Comparison of ENCODE assay signal across 8 mouse cellular contexts in the genomic region with DNA sequence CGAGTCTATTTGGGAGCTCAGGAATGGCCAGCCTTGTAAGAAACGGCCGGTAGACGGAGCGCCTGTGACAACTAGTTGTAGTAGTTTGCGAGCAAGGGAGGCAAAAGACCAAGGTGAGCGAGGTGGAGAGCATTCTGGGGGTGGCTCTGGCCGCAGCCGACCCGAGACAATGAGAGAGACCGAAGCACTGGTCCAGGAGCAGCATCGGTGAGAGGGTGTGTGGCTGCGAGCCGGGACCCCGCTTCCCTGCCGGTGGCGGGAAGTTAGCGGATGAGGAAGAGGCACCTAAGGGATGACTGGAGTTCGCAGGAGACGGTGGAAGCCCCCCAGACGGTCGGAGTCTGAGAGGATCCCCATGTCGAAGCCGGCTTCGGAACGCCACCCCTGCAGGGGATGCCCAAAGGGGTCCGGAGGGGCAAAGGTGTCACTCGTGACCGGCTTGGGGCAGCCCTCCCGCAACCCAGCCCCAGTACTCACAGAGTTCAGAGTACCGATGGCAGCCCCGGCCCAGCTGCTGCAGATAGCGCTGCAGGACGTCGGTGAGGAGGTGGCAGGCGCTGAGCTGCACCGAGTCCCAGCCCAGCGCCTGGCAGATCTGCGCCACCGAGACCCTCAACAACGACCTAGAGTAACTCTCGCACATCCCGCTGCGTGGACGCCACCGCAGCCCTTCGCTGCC. TPM values are rescaled to one million over a fixed set of nuclear protein-coding genes. Genes with fewer than 3 reads are reported as not detected.
DNase-seq lines count a peak whose midpoint lies in the region; ATAC-seq and TF ChIP-seq lines count a peak whose summit lies in the region.

No protein-coding gene starts in this region.

- CTCF ChIA-PET in Patski (lab: Charles Lee): no interaction called here

- peak; percentile 61 for ATAC-seq in Patski
- ATAC-seq in heart, embryonic 15.5 days (replicated peaks; ENCODE audit: insufficient number of reproducible peaks, insufficient read depth, low FRiP score, low read depth): peak; percentile 57
- peak; percentile 37 for ATAC-seq in megakaryocyte progenitor cell, adult 5-6 weeks (replicated peaks; ENCODE audit: poor library complexity)

- peak overlapping the region; percentile 92 for H3K4me2 ChIP-seq in heart, embryonic 15.5 days

- H3K36me3 ChIP-seq in heart, embryonic 15.5 days: no peaks in the 10 kb centered on the region

- intact Hi-C loops in gastrocnemius, postnatal 36 days (cut with DNase I): no loop called here

- H3K9me3 ChIP-seq in heart, embryonic 15.5 days (replicated peaks): no peaks in the 10 kb centered on the region

- POLR2A ChIA-PET in Patski (lab: Charles Lee): no interaction called here

- DNase-seq in gastrocnemius, adult 18-20 months (ENCODE audit: low spot score): peak; percentile 15
- DNase-seq in gastrocnemius, postnatal 36 days: no peak
- DNase-seq in Patski (ENCODE audit: low read depth, low spot score): no peak
- DNase-seq in embryo, embryonic 11 days: peak; percentile 62
- peak; percentile 27 for DNase-seq in kidney, postnatal 14 days
- peak; percentile 29 for DNase-seq in right cerebral cortex, postnatal 4 days

- peaks cover 12% of the 10 kb centered on the region for H3K4me1 ChIP-seq in heart, embryonic 15.5 days (replicated peaks)

- WGBS in heart, embryonic 15.5 days: under 1% methylated on average over 47 of the region's 47 CpGs

- in situ Hi-C loops in Patski (cut with MboI; ENCODE audit: low pct_unique_long_range_greater_than_20kb): no loop called here

- no peak for TF ChIP-seq CTCF in Patski (IDR thresholded peaks at IDR 0.05)

- H3K27me3 ChIP-seq in Patski: no peaks in the 10 kb centered on the region
- no peaks in the 10 kb centered on the region for H3K27me3 ChIP-seq in heart, embryonic 15.5 days

- H3K27ac ChIP-seq in heart, embryonic 15.5 days: peak overlapping the region; percentile 31; the same call in 1 of the 2 replicates

- peak overlapping the region; percentile 83 for H3K9ac ChIP-seq in heart, embryonic 15.5 days

- H3K4me3 ChIP-seq in heart, embryonic 15.5 days: peak overlapping the region; percentile 93

RNA-seq across cellular contexts. Expression of a gene that starts 0.5 kb away (rescaled TPM):
- 10 to 100 TPM in 1 of 2 experiments, 1 to 10 TPM in 1; 9.4 to 10.8 TPM for total RNA-seq in gastrocnemius, adult 18-20 months (2021)
- total RNA-seq in gastrocnemius, postnatal 36 days (2021): 1 to 10 TPM; 6.3 to 7.7 TPM
- polyA plus RNA-seq in Patski (2021): 8.1 TPM
- 7.8 and 8.6 TPM in 2 replicates for polyA plus RNA-seq in heart, embryonic 15.5 days (2015; fragmentation: Nextera tagmentation; extraction: Ambion mirVana)
- 20.1 and 21.5 TPM in 2 replicates for total RNA-seq in megakaryocyte progenitor cell, adult 5-6 weeks (2015)
- 6.7 and 11.7 TPM in 2 replicates for total RNA-seq in megakaryocyte progenitor cell, adult 5-6 weeks (2017)

RNA-seq across cellular contexts. Expression of a gene that starts 32.4 kb away (rescaled TPM):
- 100 to 1,000 TPM; 791 to 847 TPM for total RNA-seq in gastrocnemius, adult 18-20 months (2021)
- total RNA-seq in gastrocnemius, postnatal 36 days (2021): 100 to 1,000 TPM; 760 to 854 TPM
- polyA plus RNA-seq in Patski (2021): 617 TPM
- 1,140 and 1,398 TPM in 2 replicates for polyA plus RNA-seq in heart, embryonic 15.5 days (2015; fragmentation: Nextera tagmentation; extraction: Ambion mirVana)
- 559 and 601 TPM in 2 replicates for total RNA-seq in megakaryocyte progenitor cell, adult 5-6 weeks (2015)
- total RNA-seq in megakaryocyte progenitor cell, adult 5-6 weeks (2017): 468 and 493 TPM in 2 replicates

RNA-seq across cellular contexts. Expression of a gene that starts 32.5 kb away (rescaled TPM):
- 1 to 10 TPM; 5.9 to 7.2 TPM for total RNA-seq in gastrocnemius, adult 18-20 months (2021)
- total RNA-seq in gastrocnemius, postnatal 36 days (2021): 1 to 10 TPM; 4.4 to 5.4 TPM
- polyA plus RNA-seq in Patski (2021): 24.1 TPM
- polyA plus RNA-seq in heart, embryonic 15.5 days (2015; fragmentation: Nextera tagmentation; extraction: Ambion mirVana): 18.8 and 20.5 TPM in 2 replicates
- total RNA-seq in megakaryocyte progenitor cell, adult 5-6 weeks (2015): 23.0 and 27.1 TPM in 2 replicates
- 29.6 and 34.4 TPM in 2 replicates for total RNA-seq in megakaryocyte progenitor cell, adult 5-6 weeks (2017)

Comparison
In these comparisons a context has a peak if more than half of its experiments do, and no peak if none do; other contexts are left out.
1. DNase-seq: peak in gastrocnemius, adult 18-20 months (single experiment), embryo, embryonic 11 days (single experiment), kidney, postnatal 14 days (single experiment) and right cerebral cortex, postnatal 4 days (single experiment); none in gastrocnemius, postnatal 36 days (0 of 2) and Patski (single experiment).
2. Peak in every context shown above with its lines, with median percentiles within 50 percentile points of each other: ATAC-seq.